Mouse (Mus musculus) ES-Bruce4 (cell line): ENCODE results near the gene Vmn1r40.

ENCODE experiments used
- CTCF ChIP-seq: IDR thresholded peaks from one replicate; pipeline ENCODE4 v1.8.1; 2011; ENCODE audit warnings: low read depth, low read length
- EP300 ChIP-seq: IDR thresholded peaks from 2 replicates; pipeline ENCODE4 v1.6.1; 2011; ENCODE audit warnings: low read depth, low read length; ENCODE audit not compliant: insufficient read depth
- POLR2A ChIP-seq: IDR thresholded peaks from one replicate; pipeline ENCODE4 v1.8.1; 2011; ENCODE audit warnings: low read length; ENCODE audit not compliant: insufficient read depth

DNA sequence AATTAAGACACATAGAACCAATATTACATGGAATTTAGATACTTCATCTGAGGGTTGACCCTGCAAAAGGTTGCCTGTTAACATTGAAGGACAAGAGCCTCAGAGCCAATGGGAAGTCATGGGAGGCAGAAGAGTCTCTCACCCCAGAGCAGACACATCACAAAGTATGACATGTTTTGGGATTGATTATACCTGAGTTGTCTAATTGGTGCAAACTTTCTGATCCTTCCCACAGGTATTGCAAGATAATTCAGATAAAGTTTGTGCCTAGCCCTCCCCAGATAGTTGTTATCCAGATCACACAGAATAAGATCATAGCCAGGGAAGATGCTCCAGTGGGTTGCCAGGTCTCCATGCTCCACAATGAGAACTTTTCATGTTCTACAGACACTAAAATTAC, 33.1 kb downstream of the Vmn1r40 start, which contains the start of gene Vmn1r41:
- TF ChIP-seq CTCF (no peak), POLR2A (no peak), EP300 (no peak)
